9 mouse cellular contexts compared by ENCODE assay signal in genomic region chr12:112809641-112810040, GRCm38 (mm10). TPM values are rescaled to one million over a fixed set of nuclear protein-coding genes. Genes with fewer than 3 reads are reported as not detected.
A peak's percentile ranks its signal among the peaks of the same experiment; 100 is the strongest.
DNase-seq lines count a peak whose midpoint lies in the region; ATAC-seq and TF ChIP-seq lines count a peak whose summit lies in the region.
"Had no signal": no experiment of that assay in that cellular context is flagged by ENCODE, and none has a peak within 500 bp of the region (broad histone marks: within the 10 kb centered on the region; RNA-seq: fewer than 3 reads in every experiment).

No protein-coding gene starts in this region.

- H3K27ac ChIP-seq in left cerebral cortex, adult 2 months: no peak overlapping the region
- 0 out of 2 replicates have a peak overlapping the region, but pooled peaks have one; percentile 0 for H3K27ac ChIP-seq in embryonic facial prominence, embryonic 15.5 days (replicated peaks)
- H3K27ac ChIP-seq in kidney, embryonic 15.5 days: peak overlapping the region; percentile 69

- H3K4me2 ChIP-seq in embryonic facial prominence, embryonic 15.5 days (replicated peaks): peak overlapping the region; percentile 98
- H3K4me2 ChIP-seq in kidney, embryonic 15.5 days: peak overlapping the region; percentile 99
- peak overlapping the region; percentile 94 for H3K4me2 ChIP-seq in myocyte (ENCODE audit: low read depth)

- H3K27me3 ChIP-seq in embryonic facial prominence, embryonic 15.5 days: no peaks in the 10 kb centered on the region
- peaks cover 13% of the 10 kb centered on the region; the same call in 1 of the 2 replicates for H3K27me3 ChIP-seq in kidney, embryonic 15.5 days
- no peaks in the 10 kb centered on the region for H3K27me3 ChIP-seq in myocyte (ENCODE audit: control insufficient read depth, insufficient read depth, insufficient read length)

- no peaks in the 10 kb centered on the region for H3K79me2 ChIP-seq in myocyte (ENCODE audit: control insufficient read depth, insufficient read depth)

- peak overlapping the region; percentile 9 for H3ac ChIP-seq in myocyte (ENCODE audit: control insufficient read depth, insufficient read length)

- H3K4me3 ChIP-seq in left cerebral cortex, adult 2 months: peak overlapping the region; percentile 86
- H3K4me3 ChIP-seq in embryonic facial prominence, embryonic 15.5 days (replicated peaks): peak overlapping the region; percentile 75
- peak overlapping the region; percentile 82 for H3K4me3 ChIP-seq in kidney, embryonic 15.5 days (replicated peaks)
- H3K4me3 ChIP-seq in myocyte: peak overlapping the region; percentile 44

- H3K36me3 ChIP-seq in embryonic facial prominence, embryonic 15.5 days: 0 out of 2 replicates have a peak, but pooled peaks cover 5% of the 10 kb centered on the region
- H3K36me3 ChIP-seq in kidney, embryonic 15.5 days: peaks cover 9% of the 10 kb centered on the region; the same call in 1 of the 2 replicates
- H3K36me3 ChIP-seq in myocyte (ENCODE audit: control insufficient read depth, insufficient read depth): no peaks in the 10 kb centered on the region

- H3K4me1 ChIP-seq in embryonic facial prominence, embryonic 15.5 days: peaks cover 17% of the 10 kb centered on the region
- H3K4me1 ChIP-seq in kidney, embryonic 15.5 days: peaks cover 29% of the 10 kb centered on the region

- TF ChIP-seq CTCF in left cerebral cortex, adult 2 months (IDR thresholded peaks at IDR 0.05): no peak

- peak overlapping the region; percentile 54 for H3K9ac ChIP-seq in embryonic facial prominence, embryonic 15.5 days
- H3K9ac ChIP-seq in kidney, embryonic 15.5 days: peak overlapping the region; percentile 59

- 22% methylated on average over 8 of the region's 8 CpGs for WGBS in embryonic facial prominence, embryonic 15.5 days
- 20% methylated on average over 8 of the region's 8 CpGs for WGBS in kidney, embryonic 15.5 days

- intact Hi-C loops in left cerebral cortex, adult 2 months (cut with DNase I): loop anchor here (2.0 to 5.0 kb wide), 2 partner anchors 19 to 62 kb away; partner anchors contain the start of gene Cdca4
- intact Hi-C loops in left cerebral cortex, postnatal 10 days (cut with DNase I): no loop called here
- intact Hi-C loops in left cerebral cortex, postnatal 4 days (cut with DNase I): no loop called here

- ATAC-seq in embryonic facial prominence, embryonic 15.5 days (ENCODE audit: insufficient number of reproducible peaks, low FRiP score, low TSS enrichment, low read depth): no peak
- no peak for ATAC-seq in kidney, embryonic 15.5 days (replicated peaks; ENCODE audit: low FRiP score)

- DNase-seq in left cerebral cortex, adult 2 months (ENCODE audit: extremely low spot score in 1 of 2, low spot score in 2 of 2): no peak
- DNase-seq in left cerebral cortex, postnatal 10 days (ENCODE audit: extremely low spot score in 1 of 2, low spot score in 2 of 2): no peak
- DNase-seq in left cerebral cortex, postnatal 4 days: no peak
- DNase-seq in cerebellum, postnatal 10 days: no peak
- no peak for DNase-seq in lung, postnatal 10 days

- H3K9me3 ChIP-seq in embryonic facial prominence, embryonic 15.5 days (replicated peaks): no peaks in the 10 kb centered on the region
- no peaks in the 10 kb centered on the region for H3K9me3 ChIP-seq in kidney, embryonic 15.5 days (replicated peaks)

- no peak for TF ChIP-seq POLR2A in myocyte (IDR thresholded peaks at IDR 0.05; ENCODE audit: insufficient read length, low read depth)

TF ChIP-seq in myocyte, 11 proteins besides CTCF, POLR2A, EP300 and RAD21:
- no peak for TF ChIP-seq REST (IDR thresholded peaks at IDR 0.05; ENCODE audit: insufficient read depth, insufficient read length)
- TF ChIP-seq TCF12 (IDR thresholded peaks at IDR 0.05; ENCODE audit: insufficient read depth, poor library complexity, severe bottlenecking): no peak
- TF ChIP-seq POLR2AphosphoS2 (IDR thresholded peaks at IDR 0.05; ENCODE audit: insufficient read length, low read depth): no peak
- TF ChIP-seq SRF (IDR thresholded peaks at IDR 0.05; ENCODE audit: control insufficient read depth, insufficient read length, low read depth): no peak
- TF ChIP-seq MAX (IDR thresholded peaks at IDR 0.05; ENCODE audit: low read depth): no peak
- no peak for TF ChIP-seq MYOD1 (IDR thresholded peaks at IDR 0.05; ENCODE audit: control insufficient read depth in 1 of 3, insufficient read length in 2 of 3, low read depth in 2 of 3)
- TF ChIP-seq MYOG (IDR thresholded peaks at IDR 0.05; ENCODE audit: control insufficient read depth in 1 of 3, insufficient read depth in 1 of 3, insufficient read length in 2 of 3, low read depth in 2 of 3): no peak
- no peak for TF ChIP-seq CEBPB (IDR thresholded peaks at IDR 0.05; ENCODE audit: insufficient read depth, poor library complexity, severe bottlenecking)
- TF ChIP-seq TCF3 (IDR thresholded peaks at IDR 0.05; ENCODE audit: insufficient read length, low read depth): no peak
- TF ChIP-seq USF1 (IDR thresholded peaks at IDR 0.05; ENCODE audit: low read depth): no peak
- TF ChIP-seq E2F4 (IDR thresholded peaks at IDR 0.05; ENCODE audit: insufficient read depth): no peak

RNA-seq across cellular contexts. Expression of gene Clba1, which starts 0.9 kb away (rescaled TPM):
- total RNA-seq in left cerebral cortex, adult 2 months (2021): 10 to 100 TPM; 15.7 to 18.6 TPM
- total RNA-seq in left cerebral cortex, postnatal 10 days (2021): 10 to 100 TPM; 14.6 to 16.5 TPM
- polyA plus RNA-seq in embryonic facial prominence, embryonic 15.5 days (2015; fragmentation: Nextera tagmentation; extraction: Ambion mirVana): 10.9 and 16.5 TPM in 2 replicates
- 11.2 and 11.9 TPM in 2 replicates for polyA plus RNA-seq in kidney, embryonic 15.5 days (2015; fragmentation: Nextera tagmentation; extraction: Ambion mirVana)
- polyA plus RNA-seq in myocyte (2012; fragmentation: generic; extraction: Trizol): 9.6 TPM
- 10 to 100 TPM; 15.0 to 15.8 TPM for total RNA-seq in left cerebral cortex, postnatal 4 days (2021)

RNA-seq across cellular contexts. Expression of gene Ahnak2, which starts 7.2 kb away (rescaled TPM):
- total RNA-seq in left cerebral cortex, adult 2 months (2021): 1 to 10 TPM; 8.1 to 8.2 TPM
- 10 to 100 TPM; 13.8 to 14.5 TPM for total RNA-seq in left cerebral cortex, postnatal 10 days (2021)
- polyA plus RNA-seq in embryonic facial prominence, embryonic 15.5 days (2015; fragmentation: Nextera tagmentation; extraction: Ambion mirVana): 8.5 and 10.3 TPM in 2 replicates
- polyA plus RNA-seq in kidney, embryonic 15.5 days (2015; fragmentation: Nextera tagmentation; extraction: Ambion mirVana): 1.0 and 1.8 TPM in 2 replicates
- polyA plus RNA-seq in myocyte (2012; fragmentation: generic; extraction: Trizol): 24.4 TPM
- total RNA-seq in left cerebral cortex, postnatal 4 days (2021): 10 to 100 TPM; 28.1 to 28.2 TPM

RNA-seq across cellular contexts. Expression of gene Cdca4, which starts 19.6 kb away (rescaled TPM):
- 10 to 100 TPM; 10.5 to 12.4 TPM for total RNA-seq in left cerebral cortex, adult 2 months (2021)
- 10 to 100 TPM; 11.5 TPM for total RNA-seq in left cerebral cortex, postnatal 10 days (2021)
- polyA plus RNA-seq in embryonic facial prominence, embryonic 15.5 days (2015; fragmentation: Nextera tagmentation; extraction: Ambion mirVana): 99.7 and 110 TPM in 2 replicates
- polyA plus RNA-seq in kidney, embryonic 15.5 days (2015; fragmentation: Nextera tagmentation; extraction: Ambion mirVana): 113 and 122 TPM in 2 replicates
- 21.5 TPM for polyA plus RNA-seq in myocyte (2012; fragmentation: generic; extraction: Trizol)
- 10 to 100 TPM; 18.5 to 19.8 TPM for total RNA-seq in left cerebral cortex, postnatal 4 days (2021)

RNA-seq across cellular contexts. Expression of gene Pld4, which starts 49.2 kb away (rescaled TPM):
- 10 to 100 TPM in 1 of 2 experiments, 1 to 10 TPM in 1; 7.4 to 10.1 TPM for total RNA-seq in left cerebral cortex, adult 2 months (2021)
- 10 to 100 TPM in 1 of 2 experiments, 1 to 10 TPM in 1; 10.0 to 11.9 TPM for total RNA-seq in left cerebral cortex, postnatal 10 days (2021)
- 13.4 and 15.3 TPM in 2 replicates for polyA plus RNA-seq in embryonic facial prominence, embryonic 15.5 days (2015; fragmentation: Nextera tagmentation; extraction: Ambion mirVana)
- polyA plus RNA-seq in kidney, embryonic 15.5 days (2015; fragmentation: Nextera tagmentation; extraction: Ambion mirVana): 7.9 and 10.4 TPM in 2 replicates
- polyA plus RNA-seq in myocyte (2012; fragmentation: generic; extraction: Trizol): 0.08 TPM
- 1 to 10 TPM; 6.2 to 6.6 TPM for total RNA-seq in left cerebral cortex, postnatal 4 days (2021)

RNA-seq across cellular contexts. Expression of gene Gpr132, which starts 58.4 kb away (rescaled TPM):
- under 1 TPM in 1 of 2 experiments, not detected in 1; 0.18 TPM for total RNA-seq in left cerebral cortex, adult 2 months (2021)
- not detected for total RNA-seq in left cerebral cortex, postnatal 10 days (2021)
- polyA plus RNA-seq in embryonic facial prominence, embryonic 15.5 days (2015; fragmentation: Nextera tagmentation; extraction: Ambion mirVana): 0.35 and 0.41 TPM in 2 replicates
- polyA plus RNA-seq in kidney, embryonic 15.5 days (2015; fragmentation: Nextera tagmentation; extraction: Ambion mirVana): 0.12 and 0.14 TPM in 2 replicates
- polyA plus RNA-seq in myocyte (2012; fragmentation: generic; extraction: Trizol): 0.02 TPM
- not detected for total RNA-seq in left cerebral cortex, postnatal 4 days (2021)
- total RNA-seq: left cerebral cortex, postnatal 25 days had no signal
